Mouse (Mus musculus): ENCODE measurements around the gene Hist3h2a.

DNA sequence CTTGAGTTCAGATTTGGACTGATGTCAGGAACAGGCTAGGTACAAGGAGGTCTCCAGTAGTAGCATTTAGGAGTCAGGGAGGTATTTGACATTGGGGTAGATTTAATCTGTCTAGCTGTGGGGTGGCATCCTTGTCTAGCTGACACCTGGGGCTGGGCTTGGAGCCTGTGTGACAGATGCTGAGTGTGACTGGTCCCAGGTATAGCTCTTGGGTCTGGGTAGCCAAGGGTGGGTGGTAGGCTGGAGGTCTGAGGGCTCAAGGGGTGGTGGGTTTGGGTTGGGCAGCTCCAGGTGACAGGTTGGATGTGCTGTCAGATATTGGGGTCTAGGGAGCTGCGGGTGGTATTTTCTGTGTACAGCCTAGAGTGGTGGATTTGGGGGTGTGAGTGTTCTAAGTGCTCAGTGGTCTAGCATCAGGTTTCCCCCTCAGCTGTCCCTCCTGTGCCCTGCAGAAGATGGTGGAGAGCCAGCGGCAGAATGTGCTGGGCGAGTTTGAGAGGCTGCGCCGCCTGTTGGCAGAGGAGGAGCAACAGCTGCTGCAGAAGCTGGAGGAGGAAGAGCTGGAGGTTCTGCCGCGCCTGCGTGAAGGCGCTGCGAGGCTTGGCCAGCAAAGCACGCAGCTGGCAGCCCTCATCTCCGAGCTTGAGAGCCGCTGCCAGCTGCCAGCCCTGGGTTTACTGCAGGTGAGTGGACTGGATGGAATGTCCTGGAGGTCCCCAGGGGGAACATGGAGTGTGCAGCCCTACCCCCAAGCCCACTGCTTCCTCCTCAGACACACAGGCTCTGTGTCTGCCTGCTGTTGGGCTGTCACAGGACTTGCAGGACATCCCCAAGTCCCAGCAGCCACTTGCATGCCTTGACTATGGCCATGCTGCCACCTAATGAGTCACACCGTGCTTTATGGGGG lies 27.3 kb downstream of the Hist3h2a start:
- TF ChIP-seq CTCF (IDR thresholded peaks at IDR 0.05; ENCODE audit: low read depth) (peak; percentile 73), EP300 (optimal IDR thresholded peaks at IDR 0.05) (no peak)

All from stomach, postnatal 0 days (tissue).